Mouse (Mus musculus): Measurements from ENCODE around the gene Hmg20a. TPM values are rescaled to one million over a fixed set of nuclear protein-coding genes. Genes with fewer than 3 reads are reported as not detected.
"Not testable (repeated sequence)": the region's sequence is repeated elsewhere in the genome, so short reads cannot be mapped to it uniquely, and the experiment has no call there.

Gene Hmg20a
- polyA plus RNA-seq, 1 experiment from 2014 or later = 15.2 TPM

DNA sequence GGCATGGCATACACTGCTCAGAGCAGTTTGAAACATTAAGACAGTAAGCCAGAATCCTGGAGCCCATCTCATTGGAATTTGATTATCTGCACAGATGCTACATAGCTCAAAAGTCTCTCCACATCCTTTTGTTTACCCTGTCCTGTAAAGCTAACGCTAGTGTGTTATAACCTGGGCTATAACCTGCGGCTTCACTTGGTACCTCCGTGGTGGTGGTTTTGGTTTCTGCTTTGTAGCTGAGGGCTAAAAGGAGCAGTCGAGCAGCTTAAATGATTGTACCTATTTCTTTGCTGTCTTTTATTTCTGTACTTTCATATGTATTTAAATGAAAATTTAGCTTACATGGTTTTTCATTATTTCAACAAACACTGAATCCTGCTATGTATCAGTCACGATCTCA is 3.6 kb downstream of the Hmg20a start:
- Histone ChIP-seq H3K4me2 (replicated peaks; ENCODE audit: low read depth) (no peak overlapping the region), H3K4me3 (ENCODE audit: low read depth, low read length) (no peak overlapping the region), H3K27me3 (ENCODE audit: control insufficient read depth, insufficient read depth, low read length) (no peaks in the 10 kb centered on the region), H3K4me1 (replicated peaks; ENCODE audit: control insufficient read depth, insufficient read depth) (no peaks in the 10 kb centered on the region), H3K36me3 (ENCODE audit: control insufficient read depth, insufficient read depth, low read length) (no peaks in the 10 kb centered on the region; the same call in 1 of the 2 replicates), H3K27ac (replicated peaks) (no peak overlapping the region), H3K9me3 (ENCODE audit: control insufficient read depth, low read length) (no peaks in the 10 kb centered on the region), H3K9ac (ENCODE audit: low read length) (no peak overlapping the region)
- no peak for TF ChIP-seq EP300 (optimal IDR thresholded peaks at IDR 0.05)
- TF ChIP-seq CTCF (IDR thresholded peaks at IDR 0.05; ENCODE audit: low read depth) = no peak
- WGBS = 71% methylated on average over 5 of the region's 5 CpGs
- no peak for ATAC-seq (ENCODE audit: low FRiP score, low TSS enrichment)
- DNase-seq (ENCODE audit: low spot score) = no peak

DNA sequence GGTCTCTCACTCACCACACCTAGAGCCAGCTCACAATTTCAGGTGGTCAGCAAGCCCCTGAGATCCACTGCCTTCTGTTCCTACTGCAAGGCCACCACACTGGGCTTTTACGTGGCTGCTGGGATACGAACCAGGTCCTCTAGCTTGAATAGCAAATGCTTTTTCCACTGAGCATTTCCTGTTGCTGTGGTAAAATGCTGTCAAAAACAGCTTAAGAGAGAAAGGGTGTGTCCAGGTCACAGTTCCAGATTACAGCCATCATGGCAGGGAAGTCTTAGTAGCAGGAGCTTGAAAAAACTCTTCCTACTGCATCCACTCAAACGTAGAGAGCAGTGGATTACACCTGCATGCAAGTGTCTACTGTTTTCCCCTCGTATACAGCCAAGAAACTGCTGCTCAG is 6.5 kb downstream of the Hmg20a start:
- ATAC-seq (ENCODE audit: low FRiP score, low TSS enrichment) (no peak), DNase-seq (ENCODE audit: low spot score) (no peak)
- Histone ChIP-seq H3K4me1 (replicated peaks; ENCODE audit: control insufficient read depth, insufficient read depth) (no peaks in the 10 kb centered on the region), H3K36me3 (ENCODE audit: control insufficient read depth, insufficient read depth, low read length) (no peaks in the 10 kb centered on the region; the same call in 1 of the 2 replicates), H3K4me2 (replicated peaks; ENCODE audit: low read depth) (no peak overlapping the region), H3K4me3 (ENCODE audit: low read depth, low read length) (no peak overlapping the region), H3K27me3 (ENCODE audit: control insufficient read depth, insufficient read depth, low read length) (no peaks in the 10 kb centered on the region), H3K9me3 (ENCODE audit: control insufficient read depth, low read length) (no peaks in the 10 kb centered on the region), H3K27ac (replicated peaks) (no peak overlapping the region), H3K9ac (ENCODE audit: low read length) (no peak overlapping the region)
- 80% methylated on average over 4 of the region's 4 CpGs for WGBS
- TF ChIP-seq EP300 (optimal IDR thresholded peaks at IDR 0.05) = no peak

DNA sequence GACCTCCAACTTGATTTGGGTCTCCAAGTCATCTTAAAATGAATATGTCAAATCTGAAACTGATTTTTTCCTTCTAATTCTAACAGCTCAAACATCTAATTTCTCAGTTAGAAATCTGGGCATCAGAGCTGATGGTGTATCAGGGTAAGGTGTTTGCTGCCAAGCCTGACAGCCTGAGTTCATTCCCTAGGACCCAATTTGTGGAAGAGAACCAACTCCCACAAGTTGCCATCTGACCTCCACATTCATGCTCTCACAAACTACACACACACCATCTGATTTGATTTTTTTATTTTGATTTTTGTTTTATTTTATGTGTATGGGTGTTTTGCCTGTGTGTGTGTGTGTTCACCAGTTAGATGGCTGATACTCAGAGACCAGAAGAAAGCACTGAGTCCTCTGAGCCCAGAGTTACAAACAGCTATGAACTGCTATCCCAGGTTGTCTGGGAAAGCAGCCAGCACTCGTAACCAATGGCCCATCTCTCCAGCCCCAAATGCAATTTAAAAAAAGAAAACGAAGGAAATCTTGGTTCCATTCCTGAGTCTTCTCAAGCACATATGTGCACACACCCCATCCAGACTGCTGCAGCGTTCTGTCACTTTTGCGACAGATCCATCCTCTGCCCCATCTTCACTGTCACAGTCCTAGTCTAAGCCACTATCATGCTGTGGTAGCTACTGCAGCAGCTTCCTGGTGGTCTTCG is 17.6 kb downstream of the Hmg20a start:
- Histone ChIP-seq H3K4me2 (replicated peaks; ENCODE audit: low read depth) (no peak overlapping the region), H3K9ac (ENCODE audit: low read length) (no peak overlapping the region), H3K27me3 (ENCODE audit: control insufficient read depth, insufficient read depth, low read length) (no peaks in the 10 kb centered on the region), H3K4me1 (replicated peaks; ENCODE audit: control insufficient read depth, insufficient read depth) (no peaks in the 10 kb centered on the region), H3K4me3 (ENCODE audit: low read depth, low read length) (no peak overlapping the region), H3K9me3 (ENCODE audit: control insufficient read depth, low read length) (no peaks in the 10 kb centered on the region), H3K27ac (replicated peaks) (no peak overlapping the region), H3K36me3 (ENCODE audit: control insufficient read depth, insufficient read depth, low read length) (no peaks in the 10 kb centered on the region)
- TF ChIP-seq CTCF (IDR thresholded peaks at IDR 0.05; ENCODE audit: low read depth) (no peak), EP300 (optimal IDR thresholded peaks at IDR 0.05) (no peak)
- ATAC-seq (ENCODE audit: low FRiP score, low TSS enrichment) (no peak), DNase-seq (ENCODE audit: low spot score) (no peak)
- 78% methylated on average over 5 of the region's 5 CpGs for WGBS

DNA sequence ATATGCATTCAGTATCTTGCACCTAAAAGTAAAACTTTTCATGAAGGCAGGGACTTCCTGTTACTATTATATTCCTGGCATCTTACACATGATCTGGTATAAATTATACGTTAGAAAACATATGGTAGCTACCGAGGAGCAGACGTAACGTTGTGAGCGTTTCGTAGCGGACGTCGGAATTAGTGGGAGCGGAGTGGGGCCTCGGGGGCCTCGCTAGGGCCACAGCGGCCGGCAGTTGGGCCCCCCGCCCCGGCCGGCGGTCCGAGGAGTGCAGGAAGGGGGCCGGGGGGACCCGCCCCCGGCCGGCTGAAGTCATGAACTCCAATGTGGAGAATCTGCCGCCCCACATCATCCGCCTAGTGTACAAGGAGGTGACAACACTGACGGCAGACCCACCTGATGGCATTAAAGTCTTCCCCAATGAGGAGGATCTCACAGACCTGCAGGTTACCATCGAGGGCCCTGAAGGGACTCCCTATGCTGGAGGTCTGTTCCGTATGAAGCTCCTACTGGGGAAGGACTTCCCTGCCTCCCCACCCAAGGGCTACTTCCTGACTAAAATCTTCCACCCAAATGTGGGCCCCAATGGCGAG is 19.0 kb downstream of the Hmg20a start:
- H3K4me3 ChIP-seq (ENCODE audit: low read depth, low read length); ATAC-seq (ENCODE audit: low FRiP score, low TSS enrichment): not testable (repeated sequence)

DNA sequence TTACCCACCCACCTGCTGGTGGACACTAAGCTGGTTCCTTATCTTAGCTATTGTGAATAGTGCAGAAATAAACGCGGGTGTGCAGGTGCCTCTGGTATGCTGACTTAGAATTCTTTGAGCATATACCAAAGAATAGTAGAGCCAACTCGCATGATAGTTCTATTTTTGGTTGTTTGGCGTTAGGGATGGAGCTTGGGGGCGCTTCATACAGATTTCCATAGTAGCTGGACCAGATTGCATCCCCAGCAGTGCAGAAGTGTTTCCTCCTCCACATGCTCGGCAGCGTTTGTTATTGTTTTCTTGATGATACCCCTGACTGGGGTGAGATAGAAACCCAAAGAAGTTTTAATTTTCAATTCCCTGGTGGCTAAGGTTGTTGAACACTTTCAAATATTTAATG is 21.3 kb downstream of the Hmg20a start:
- ATAC-seq (ENCODE audit: low FRiP score, low TSS enrichment) = no peak
- H3K4me2 ChIP-seq (replicated peaks; ENCODE audit: low read depth) = no peak overlapping the region
- H3K4me3 ChIP-seq (ENCODE audit: low read depth, low read length) = no peak overlapping the region
- 65% methylated on average over 7 of the region's 7 CpGs for WGBS
- no peak for DNase-seq (ENCODE audit: low spot score)
- H3K36me3 ChIP-seq (ENCODE audit: control insufficient read depth, insufficient read depth, low read length) = no peaks in the 10 kb centered on the region
- no peak overlapping the region for H3K27ac ChIP-seq (replicated peaks)
- H3K9ac ChIP-seq (ENCODE audit: low read length) = no peak overlapping the region
- no peaks in the 10 kb centered on the region for H3K4me1 ChIP-seq (replicated peaks; ENCODE audit: control insufficient read depth, insufficient read depth)
- H3K9me3 ChIP-seq (ENCODE audit: control insufficient read depth, low read length) = no peaks in the 10 kb centered on the region
- TF ChIP-seq CTCF (IDR thresholded peaks at IDR 0.05; ENCODE audit: low read depth) = no peak
- no peak for TF ChIP-seq EP300 (optimal IDR thresholded peaks at IDR 0.05)
- no peaks in the 10 kb centered on the region for H3K27me3 ChIP-seq (ENCODE audit: control insufficient read depth, insufficient read depth, low read length)

More for the DNA sequence above, 19.0 kb downstream of the Hmg20a start:
- H3K4me2 ChIP-seq (replicated peaks; ENCODE audit: low read depth); DNase-seq (ENCODE audit: low spot score); H3K27ac ChIP-seq (replicated peaks); H3K27me3 ChIP-seq (ENCODE audit: control insufficient read depth, insufficient read depth, low read length); H3K36me3 ChIP-seq (ENCODE audit: control insufficient read depth, insufficient read depth, low read length); H3K4me1 ChIP-seq (replicated peaks; ENCODE audit: control insufficient read depth, insufficient read depth); H3K9me3 ChIP-seq (ENCODE audit: control insufficient read depth, low read length); H3K9ac ChIP-seq (ENCODE audit: low read length): not testable (repeated sequence)
- WGBS = 94% methylated on average over 20 of the region's 29 CpGs

DNA sequence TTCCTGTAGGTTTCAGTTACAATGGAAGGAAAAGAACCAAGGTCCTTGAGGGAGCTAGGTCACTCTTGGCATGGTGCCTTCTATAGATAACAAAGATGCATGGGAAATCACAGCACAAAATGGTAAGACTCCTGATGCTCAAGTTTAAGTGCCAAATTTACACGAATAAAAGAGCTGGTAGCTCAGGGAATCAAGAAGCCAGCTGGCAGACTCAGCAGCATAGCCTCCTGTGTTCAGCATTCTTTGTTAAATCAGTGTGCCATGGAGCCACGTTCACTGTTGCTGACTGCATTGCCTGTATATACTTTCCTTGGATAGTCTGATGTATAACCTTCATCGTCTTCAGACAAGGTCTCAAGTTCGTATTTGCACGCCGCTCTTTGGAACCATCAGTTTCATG is 33.2 kb downstream of the Hmg20a start:
- no peak overlapping the region for H3K4me3 ChIP-seq (ENCODE audit: low read depth, low read length)
- no peak overlapping the region for H3K27ac ChIP-seq (replicated peaks)
- H3K4me1 ChIP-seq (replicated peaks; ENCODE audit: control insufficient read depth, insufficient read depth) = no peaks in the 10 kb centered on the region
- ATAC-seq (ENCODE audit: low FRiP score, low TSS enrichment) (no peak), DNase-seq (ENCODE audit: low spot score) (no peak)
- WGBS = 84% methylated on average over 6 of the region's 6 CpGs
- H3K36me3 ChIP-seq (ENCODE audit: control insufficient read depth, insufficient read depth, low read length) = no peaks in the 10 kb centered on the region
- no peaks in the 10 kb centered on the region for H3K9me3 ChIP-seq (ENCODE audit: control insufficient read depth, low read length)
- TF ChIP-seq EP300 (optimal IDR thresholded peaks at IDR 0.05) = no peak
- TF ChIP-seq CTCF (IDR thresholded peaks at IDR 0.05; ENCODE audit: low read depth) = no peak
- no peak overlapping the region for H3K9ac ChIP-seq (ENCODE audit: low read length)
- no peak overlapping the region for H3K4me2 ChIP-seq (replicated peaks; ENCODE audit: low read depth)
- H3K27me3 ChIP-seq (ENCODE audit: control insufficient read depth, insufficient read depth, low read length) = no peaks in the 10 kb centered on the region

All from stomach, postnatal 0 days (tissue).